Mouse (Mus musculus): ENCODE results near the gene Fam187b.
A peak's percentile ranks its signal among the peaks of the same experiment; 100 is the strongest.

Gene Fam187b

GRCm38 (mm10) chr7:31008889-31009288 is 35.3 kb downstream of the Fam187b start:
- DNase-seq (ENCODE audit: low spot score): no peak

DNA sequence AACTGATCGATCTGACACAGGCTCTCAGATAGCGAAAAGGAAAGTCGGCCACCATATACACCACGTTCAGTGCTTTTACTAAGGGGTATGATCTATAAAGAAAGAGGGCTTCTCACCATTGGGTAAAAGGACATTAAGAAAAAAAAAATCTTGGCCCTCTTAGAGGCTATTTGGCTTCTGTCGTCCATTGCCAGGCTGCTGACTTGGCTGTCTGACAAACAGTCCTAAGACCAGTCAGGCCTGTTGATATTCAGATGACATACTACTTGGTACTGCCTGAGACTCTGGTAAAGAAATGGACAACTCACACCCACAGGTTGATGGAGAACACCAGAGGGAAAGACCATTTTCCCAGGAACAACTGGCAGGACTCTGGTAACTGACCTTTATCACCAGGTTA is 39.4 kb downstream of the Fam187b start:
- no peak for DNase-seq (ENCODE audit: low spot score)

DNA sequence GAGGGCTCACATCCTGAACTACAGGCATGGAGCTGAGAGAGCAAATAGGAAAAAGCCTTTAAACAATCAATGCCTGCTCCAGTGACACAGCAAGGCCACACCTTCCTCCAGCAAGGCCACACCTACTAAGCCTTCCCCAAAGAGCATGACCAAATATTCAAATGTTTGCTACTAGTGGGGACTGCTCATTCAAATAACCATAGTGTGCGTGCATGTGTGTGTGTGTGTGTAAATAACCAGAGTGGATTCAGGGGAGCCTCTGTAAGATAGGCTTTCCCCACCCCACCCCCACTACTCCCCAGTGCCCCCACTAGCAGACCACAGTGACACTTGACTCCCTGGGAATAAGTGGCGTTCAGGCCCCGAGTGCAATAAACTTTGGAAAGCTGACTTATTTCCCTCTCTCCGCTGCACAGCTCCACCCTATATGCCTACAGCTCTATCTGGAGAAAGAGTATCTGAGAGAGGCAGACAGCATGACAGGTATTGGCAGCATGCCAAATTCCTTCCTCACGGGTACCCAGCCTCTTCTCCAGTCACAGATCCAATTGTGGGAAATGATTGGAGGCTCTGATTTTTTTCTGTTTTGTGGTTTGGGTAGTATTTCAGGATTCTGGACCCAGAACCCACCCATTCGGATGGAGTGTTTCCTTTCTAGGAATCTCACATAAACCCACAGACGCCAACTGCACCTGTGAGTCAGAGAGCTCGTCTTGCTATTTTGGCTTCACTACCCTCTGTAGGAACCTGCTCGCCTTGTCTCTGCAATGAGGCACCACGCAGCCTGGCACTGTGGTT is 43.7 kb downstream of the Fam187b start:
- peak; percentile 28 for DNase-seq (ENCODE audit: low spot score)

DNA sequence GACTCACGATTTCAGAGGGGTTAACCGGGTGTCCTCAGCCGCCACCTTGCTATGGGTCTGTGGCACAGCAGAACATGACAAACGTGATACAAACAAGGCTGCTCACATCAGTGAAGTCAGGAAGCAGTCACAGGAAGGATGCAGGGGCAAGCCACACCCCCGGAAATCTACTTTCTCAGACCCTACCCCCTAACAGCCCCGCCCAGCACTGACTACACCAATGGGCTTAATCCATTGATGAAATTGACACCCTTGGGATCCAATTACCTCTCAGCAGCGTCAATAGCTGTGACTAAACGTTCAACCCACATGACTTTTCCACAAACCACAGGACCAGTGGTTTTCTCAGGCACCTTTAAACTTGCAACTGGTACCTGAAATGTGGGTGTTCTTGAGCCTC is 55.0 kb downstream of the Fam187b start:
- DNase-seq (ENCODE audit: low spot score): no peak

DNA sequence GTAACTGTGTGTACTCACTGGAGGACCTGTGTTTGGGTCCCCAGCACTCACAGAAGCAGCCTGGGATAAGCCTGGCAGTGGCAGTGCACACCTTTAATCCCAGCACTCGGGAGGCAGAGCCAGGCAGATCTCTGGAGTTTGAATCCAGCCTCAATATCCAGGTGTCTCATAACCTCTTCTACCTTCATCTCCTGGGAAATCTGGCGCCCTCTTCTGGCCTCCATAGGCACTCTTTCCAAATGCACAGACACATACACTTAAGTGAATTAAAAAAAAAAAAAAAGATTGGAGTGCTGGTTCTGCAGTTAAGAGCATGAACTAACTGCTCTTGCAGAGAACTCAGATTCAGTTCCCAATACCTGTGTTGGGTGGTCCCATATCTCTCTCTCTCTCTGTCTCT is 57.1 kb downstream of the Fam187b start:
- DNase-seq (ENCODE audit: low spot score): no peak

GRCm38 (mm10) chr7:31031731-31032130 is 58.1 kb downstream of the Fam187b start:
- no peak for DNase-seq (ENCODE audit: low spot score)

GRCm38 (mm10) chr7:31033409-31034165 is 60.0 kb downstream of the Fam187b start:
- no peak for DNase-seq (ENCODE audit: low spot score)

GRCm38 (mm10) chr7:31034789-31035188 is 61.2 kb downstream of the Fam187b start:
- no peak for DNase-seq (ENCODE audit: low spot score)

GRCm38 (mm10) chr7:31035291-31035690 is 61.7 kb downstream of the Fam187b start:
- no peak for DNase-seq (ENCODE audit: low spot score)

GRCm38 (mm10) chr7:31036917-31037316 is 63.3 kb downstream of the Fam187b start:
- DNase-seq (ENCODE audit: low spot score): no peak

DNA sequence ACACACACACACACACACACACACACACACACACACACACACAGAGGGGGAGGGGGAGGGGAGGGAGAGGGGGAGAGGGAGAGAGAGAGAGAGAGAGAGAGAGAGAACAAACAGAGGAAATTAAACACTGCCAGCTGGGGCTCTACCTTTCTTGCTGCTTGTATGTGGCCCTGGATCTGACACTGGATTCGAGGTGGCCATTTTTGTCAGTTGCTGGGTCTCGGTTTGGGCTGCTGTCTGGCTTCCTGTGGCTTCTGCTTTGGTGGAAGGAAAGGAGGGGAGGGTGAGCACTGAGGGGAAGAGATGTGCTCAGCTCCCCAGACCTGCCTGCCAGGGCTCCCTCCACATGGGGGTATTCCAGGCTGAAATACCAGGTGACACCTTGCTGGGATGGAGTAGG is 64.1 kb downstream of the Fam187b start:
- no peak for DNase-seq (ENCODE audit: low spot score)

DNA sequence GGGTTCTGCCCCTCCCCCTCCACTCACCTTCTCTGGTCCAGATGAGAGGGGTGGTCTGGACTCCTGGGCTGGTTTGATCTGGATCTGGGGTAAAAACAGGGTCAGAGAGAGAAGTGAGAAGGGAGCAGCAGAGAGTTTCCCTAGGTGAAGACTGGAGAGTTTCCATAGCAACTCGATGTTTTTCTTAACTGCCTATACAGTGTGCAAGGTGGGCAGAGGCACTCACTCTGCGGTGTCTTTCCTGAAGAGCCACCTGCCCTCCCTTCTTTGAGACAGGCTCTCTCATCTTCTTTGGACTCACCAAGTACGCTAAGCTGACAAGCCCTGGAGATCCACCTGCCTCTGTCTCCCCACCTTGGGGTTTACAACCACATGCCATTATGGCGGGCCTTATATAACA is 65.4 kb downstream of the Fam187b start:
- DNase-seq (ENCODE audit: low spot score): no peak

Data from layer of hippocampus, adult 11-12 months (tissue).